ENCODE assay signal across 9 mouse cellular contexts in genomic region chr6:129534627-129535190, GRCm38 (mm10). TPM values are rescaled to one million over a fixed set of nuclear protein-coding genes. Genes with fewer than 3 reads are reported as not detected.
DNase-seq lines count a peak whose midpoint lies in the region; ATAC-seq and TF ChIP-seq lines count a peak whose summit lies in the region.
"Had no signal": no experiment of that assay in that cellular context is flagged by ENCODE, and none has a peak within 500 bp of the region (broad histone marks: within the 10 kb centered on the region; RNA-seq: fewer than 3 reads in every experiment).

No protein-coding gene starts in this region.

- H3K36me3 ChIP-seq in intestine, embryonic 16.5 days (ENCODE audit: control insufficient read depth, insufficient read depth, low read length) = peaks cover 6% of the 10 kb centered on the region; the same call in 1 of the 2 replicates
- H3K36me3 ChIP-seq in lung, postnatal 0 days (ENCODE audit: insufficient read depth, low read length) = peaks cover 12% of the 10 kb centered on the region

- ATAC-seq in intestine, embryonic 16.5 days = no peak
- ATAC-seq in lung, postnatal 0 days = peak; percentile 49

- no peak for TF ChIP-seq CTCF in gastrocnemius, adult 2 months (IDR thresholded peaks at IDR 0.05)
- TF ChIP-seq CTCF in cortical plate, adult 2 months (IDR thresholded peaks at IDR 0.05; ENCODE audit: extremely low read depth, insufficient read depth, low read length) = no peak
- no peak for TF ChIP-seq CTCF in lung, postnatal 0 days (IDR thresholded peaks at IDR 0.05)

- H3K4me3 ChIP-seq in gastrocnemius, adult 2 months = peak overlapping the region; percentile 84
- peak overlapping the region; percentile 86 for H3K4me3 ChIP-seq in cortical plate, adult 2 months (ENCODE audit: insufficient read depth, low read length)
- H3K4me3 ChIP-seq in intestine, embryonic 16.5 days (ENCODE audit: low read length) = peak overlapping the region; percentile 72
- H3K4me3 ChIP-seq in lung, postnatal 0 days (ENCODE audit: low read depth, low read length) = peak overlapping the region; percentile 86

- H3K4me1 ChIP-seq in cortical plate, adult 2 months (ENCODE audit: control insufficient read depth, insufficient read depth, low read length) = peaks cover 8% of the 10 kb centered on the region; the same call in 1 of the 2 replicates
- peaks cover 10% of the 10 kb centered on the region for H3K4me1 ChIP-seq in intestine, embryonic 16.5 days (ENCODE audit: control insufficient read depth, insufficient read depth, low read length)
- H3K4me1 ChIP-seq in lung, postnatal 0 days (ENCODE audit: insufficient read depth, low read depth, low read length) = peaks cover 14% of the 10 kb centered on the region; the same call in 1 of the 2 replicates

- no peaks in the 10 kb centered on the region for H3K9me3 ChIP-seq in intestine, embryonic 16.5 days (ENCODE audit: control insufficient read depth, low read length)
- H3K9me3 ChIP-seq in lung, postnatal 0 days (ENCODE audit: low read length) = no peaks in the 10 kb centered on the region

- no peak overlapping the region for H3K9ac ChIP-seq in intestine, embryonic 16.5 days (ENCODE audit: low read depth, low read length)
- no peak overlapping the region for H3K9ac ChIP-seq in lung, postnatal 0 days (replicated peaks; ENCODE audit: low read depth)

- H3K27ac ChIP-seq in gastrocnemius, adult 2 months = peak overlapping the region; percentile 99
- 0 out of 2 replicates have a peak overlapping the region, but pooled peaks have one; percentile 50 for H3K27ac ChIP-seq in cortical plate, adult 2 months (ENCODE audit: insufficient read depth, low read length)
- H3K27ac ChIP-seq in intestine, embryonic 16.5 days (ENCODE audit: low read length) = no peak overlapping the region
- H3K27ac ChIP-seq in lung, postnatal 0 days (ENCODE audit: low read length) = 0 out of 2 replicates have a peak overlapping the region, but pooled peaks have one; percentile 43

- intact Hi-C loops in gastrocnemius, adult 2 months (cut with DNase I) = loop anchor here (5.0 to 10.0 kb wide), 2 partner anchors 690 to 772 kb away; no protein-coding TSS in a partner anchor
- intact Hi-C loops in gastrocnemius, postnatal 14 days (cut with DNase I; ENCODE audit: low total_unique reads) = no loop called here
- intact Hi-C loops in left cerebral cortex, postnatal 4 days (cut with DNase I) = no loop called here

- peak overlapping the region; percentile 86 for H3K4me2 ChIP-seq in intestine, embryonic 16.5 days (ENCODE audit: low read depth, low read length)
- peak overlapping the region; percentile 79 for H3K4me2 ChIP-seq in lung, postnatal 0 days (replicated peaks; ENCODE audit: low read depth, low read length)

- 56% methylated on average over 4 of the region's 4 CpGs for WGBS in intestine, embryonic 16.5 days
- WGBS in lung, postnatal 0 days = 23% methylated on average over 4 of the region's 4 CpGs

- H3K27me3 ChIP-seq in intestine, embryonic 16.5 days (replicated peaks; ENCODE audit: control insufficient read depth, insufficient read depth, low read length) = no peaks in the 10 kb centered on the region
- H3K27me3 ChIP-seq in lung, postnatal 0 days (replicated peaks; ENCODE audit: insufficient read depth, low read length) = no peaks in the 10 kb centered on the region

- DNase-seq in gastrocnemius, adult 2 months = no peak
- DNase-seq in gastrocnemius, postnatal 14 days = no peak
- DNase-seq in lung, postnatal 0 days (ENCODE audit: low spot score) = peak; percentile 59
- no peak for DNase-seq in left cerebral cortex, postnatal 4 days
- no peak for DNase-seq in adrenal gland, adult 2 months
- DNase-seq in spleen, adult 18-20 months = no peak

- no peak for TF ChIP-seq POLR2A in cortical plate, adult 2 months (IDR thresholded peaks at IDR 0.05; ENCODE audit: extremely low read depth, insufficient read depth, low read length)

- TF ChIP-seq EP300 in lung, postnatal 0 days (IDR thresholded peaks at IDR 0.05) = no peak

RNA-seq across cellular contexts. Expression of gene Gabarapl1, which starts 1.7 kb away (rescaled TPM):
- 10 to 100 TPM; 64.0 to 81.6 TPM for total RNA-seq in gastrocnemius, adult 2 months (2021)
- 10 to 100 TPM; 27.8 to 35.4 TPM for total RNA-seq in gastrocnemius, postnatal 14 days (2021)
- polyA plus RNA-seq in cortical plate, adult 2 months (2012; rRNA removed) = 580 and 605 TPM in 2 replicates
- 37.9 and 38.7 TPM in 2 replicates for polyA plus RNA-seq in intestine, embryonic 16.5 days (2015; fragmentation: Nextera tagmentation; extraction: Ambion mirVana)
- polyA plus RNA-seq in lung, postnatal 0 days (2015; fragmentation: Nextera tagmentation; extraction: Ambion mirVana) = 78.8 and 82.3 TPM in 2 replicates
- 100 to 1,000 TPM; 206 to 217 TPM for total RNA-seq in left cerebral cortex, postnatal 4 days (2021)
- 100 to 1,000 TPM; 258 to 360 TPM for total RNA-seq in adrenal gland, adult 2 months (2021)
- polyA plus RNA-seq in adrenal gland, adult 2 months (2012; rRNA removed) = 86.4 and 101 TPM in 2 replicates

RNA-seq across cellular contexts. Expression of gene Tmem52b, which starts 22.4 kb away (rescaled TPM):
- total RNA-seq in gastrocnemius, adult 2 months (2021) = not detected
- not detected for total RNA-seq in gastrocnemius, postnatal 14 days (2021)
- polyA plus RNA-seq in cortical plate, adult 2 months (2012; rRNA removed) = not detected in 2 replicates
- polyA plus RNA-seq in intestine, embryonic 16.5 days (2015; fragmentation: Nextera tagmentation; extraction: Ambion mirVana) = 0.11 TPM in 1 of 2 replicates, not detected in the other
- polyA plus RNA-seq in lung, postnatal 0 days (2015; fragmentation: Nextera tagmentation; extraction: Ambion mirVana) = not detected in 2 replicates
- total RNA-seq in left cerebral cortex, postnatal 4 days (2021) = not detected
- not detected for total RNA-seq in adrenal gland, adult 2 months (2021)
- not detected in 2 replicates for polyA plus RNA-seq in adrenal gland, adult 2 months (2012; rRNA removed)
- total RNA-seq: hematopoietic stem cell, adult 5-6 weeks had no signal

RNA-seq across cellular contexts. Expression of gene Olr1, which starts 27.7 kb away (rescaled TPM):
- total RNA-seq in gastrocnemius, adult 2 months (2021) = not detected
- not detected for total RNA-seq in gastrocnemius, postnatal 14 days (2021)
- not detected in 2 replicates for polyA plus RNA-seq in cortical plate, adult 2 months (2012; rRNA removed)
- 0.06 TPM in 1 of 2 replicates, not detected in the other for polyA plus RNA-seq in intestine, embryonic 16.5 days (2015; fragmentation: Nextera tagmentation; extraction: Ambion mirVana)
- 2.7 and 4.3 TPM in 2 replicates for polyA plus RNA-seq in lung, postnatal 0 days (2015; fragmentation: Nextera tagmentation; extraction: Ambion mirVana)
- not detected for total RNA-seq in left cerebral cortex, postnatal 4 days (2021)
- total RNA-seq in adrenal gland, adult 2 months (2021) = under 1 TPM; 0.07 to 0.26 TPM
- polyA plus RNA-seq in adrenal gland, adult 2 months (2012; rRNA removed) = not detected in 2 replicates

RNA-seq across cellular contexts. Expression of gene Klre1, which starts 43.0 kb away (rescaled TPM):
- not detected for total RNA-seq in gastrocnemius, adult 2 months (2021)
- total RNA-seq in gastrocnemius, postnatal 14 days (2021) = not detected
- 0.08 and 0.13 TPM in 2 replicates for polyA plus RNA-seq in cortical plate, adult 2 months (2012; rRNA removed)
- polyA plus RNA-seq in intestine, embryonic 16.5 days (2015; fragmentation: Nextera tagmentation; extraction: Ambion mirVana) = not detected in 2 replicates
- 0.08 and 0.29 TPM in 2 replicates for polyA plus RNA-seq in lung, postnatal 0 days (2015; fragmentation: Nextera tagmentation; extraction: Ambion mirVana)
- not detected for total RNA-seq in left cerebral cortex, postnatal 4 days (2021)
- total RNA-seq in adrenal gland, adult 2 months (2021) = under 1 TPM; 0.24 to 0.26 TPM
- polyA plus RNA-seq in adrenal gland, adult 2 months (2012; rRNA removed) = 0.07 TPM in 1 of 2 replicates, not detected in the other
- total RNA-seq: hematopoietic stem cell, adult 5-6 weeks had no signal

RNA-seq across cellular contexts. Expression of gene Klrd1, which starts 56.9 kb away (rescaled TPM):
- total RNA-seq in gastrocnemius, adult 2 months (2021) = not detected
- total RNA-seq in gastrocnemius, postnatal 14 days (2021) = not detected
- 0.30 TPM in 1 of 2 replicates, not detected in the other for polyA plus RNA-seq in cortical plate, adult 2 months (2012; rRNA removed)
- polyA plus RNA-seq in intestine, embryonic 16.5 days (2015; fragmentation: Nextera tagmentation; extraction: Ambion mirVana) = 1.6 and 2.4 TPM in 2 replicates
- 0.93 and 1.4 TPM in 2 replicates for polyA plus RNA-seq in lung, postnatal 0 days (2015; fragmentation: Nextera tagmentation; extraction: Ambion mirVana)
- total RNA-seq in left cerebral cortex, postnatal 4 days (2021) = not detected
- total RNA-seq in adrenal gland, adult 2 months (2021) = under 1 TPM in 1 of 2 experiments, not detected in 1; 0.79 TPM
- 0.11 TPM in 1 of 2 replicates, not detected in the other for polyA plus RNA-seq in adrenal gland, adult 2 months (2012; rRNA removed)
